Mouse (Mus musculus) neural tube, embryonic 15.5 days (tissue): ENCODE data around the gene Rassf5. TPM values are rescaled to one million over a fixed set of nuclear protein-coding genes. Genes with fewer than 3 reads are reported as not detected.
A peak's percentile ranks its signal among the peaks of the same experiment; 100 is the strongest.
"Not testable (repeated sequence)": the region's sequence is repeated elsewhere in the genome, so short reads cannot be mapped to it uniquely, and the experiment has no call there.

Experiments
- ATAC-seq: fragments of 200-750 bp; cut with Nextera tagmentation; 2 replicates; pipeline ENCODE4 v1.8.0; 2017; ENCODE audit warnings: mild to moderate bottlenecking, moderate TSS enrichment, moderate library complexity; ENCODE audit not compliant: low FRiP score
- H3K27ac ChIP-seq: fragments of 300-500 bp; sonication (generic); replicated peaks from 2 replicates; pipeline ENCODE4 v1.5.1; 2015; ENCODE audit warnings: mild to moderate bottlenecking, inconsistent platforms
- H3K27me3 ChIP-seq: fragments of 300-500 bp; sonication (generic); replicated peaks from 2 replicates; pipeline ENCODE4 v1.6.1; 2015; ENCODE audit warnings: inconsistent platforms
- H3K36me3 ChIP-seq: fragments of 300-500 bp; sonication (generic); 2 replicates; pipeline ENCODE4 v1.6.1; 2015; ENCODE audit warnings: inconsistent platforms
- H3K4me1 ChIP-seq: fragments of 300-500 bp; sonication (generic); 2 replicates; pipeline ENCODE4 v1.6.1; 2015; ENCODE audit warnings: inconsistent platforms
- H3K4me2 ChIP-seq: fragments of 300-500 bp; sonication (generic); 2 replicates; pipeline ENCODE4 v1.6.1; 2015; ENCODE audit warnings: inconsistent platforms, mild to moderate bottlenecking, moderate library complexity
- H3K4me3 ChIP-seq: fragments of 300-500 bp; sonication (generic); replicated peaks from 2 replicates; pipeline ENCODE4 v1.5.1; 2015; ENCODE audit warnings: mild to moderate bottlenecking, inconsistent platforms
- H3K9ac ChIP-seq: fragments of 300-500 bp; sonication (generic); replicated peaks from 2 replicates; pipeline ENCODE4 v1.6.1; 2015; ENCODE audit warnings: mild to moderate bottlenecking, inconsistent platforms
- H3K9me3 ChIP-seq: fragments of 300-500 bp; sonication (generic); replicated peaks from 2 replicates; pipeline ENCODE4 v1.6.1; 2016; ENCODE audit warnings: inconsistent platforms
- WGBS: fragments of 180-500 bp; shearing (Covaris S2); methylation state at CpG from one replicate; pipeline ENCODE4 v1.1.7; 2015; ENCODE audit warnings: mixed read lengths; 5-methylcytosine and 5-hydroxymethylcytosine counted together
- polyA plus RNA-seq: library from polyadenylated mRNA; unstranded; fragments of >200 nt; fragmentation: Nextera tagmentation; extraction: Ambion mirVana; gene quantifications from 2 replicates; pipeline ENCODE4 v1.2.1, GENCODE M21; 2015

Rassf5 gene
- polyA plus RNA-seq, 1 experiment from 2014 or later: 5.6 TPM

DNA sequence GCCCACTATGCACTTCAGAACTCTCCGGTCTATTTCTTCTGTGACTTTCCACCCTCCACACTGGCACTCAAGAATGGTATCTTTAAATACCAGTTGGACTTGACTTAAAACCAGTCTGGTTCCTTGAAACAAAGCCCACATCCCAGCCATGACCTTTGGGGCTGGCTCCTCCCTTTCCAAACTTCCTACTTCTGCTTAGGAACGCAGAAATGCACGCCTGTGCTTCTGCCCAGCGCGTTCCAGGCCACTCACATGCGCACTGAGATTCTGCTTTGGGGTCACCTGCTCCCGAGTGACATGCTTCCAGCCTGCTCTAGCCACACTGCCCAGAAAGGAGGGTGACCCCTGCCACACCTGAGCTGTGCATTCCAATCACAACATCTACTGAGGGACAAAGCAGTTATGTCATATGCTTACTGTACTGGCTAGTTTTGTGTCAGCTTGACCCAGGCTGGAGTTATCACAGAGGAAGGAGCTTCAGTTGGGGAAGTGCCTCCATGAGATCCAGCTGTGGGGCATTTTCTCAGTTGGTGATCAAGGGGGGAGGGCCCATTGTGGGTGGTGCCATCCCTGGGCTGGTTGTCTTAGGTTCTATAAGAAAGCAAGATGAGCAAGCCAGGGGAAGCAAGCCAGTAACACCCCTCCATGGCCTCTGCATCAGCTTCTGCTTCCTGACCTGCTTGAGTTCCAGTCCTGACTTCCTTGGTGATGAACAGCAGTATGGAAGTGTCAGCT, 7.6 kb upstream of the Rassf5 start:
- H3K9ac ChIP-seq, ATAC-seq, H3K27ac ChIP-seq, H3K36me3 ChIP-seq, H3K9me3 ChIP-seq, H3K4me2 ChIP-seq, H3K4me1 ChIP-seq, H3K27me3 ChIP-seq, H3K4me3 ChIP-seq: not testable (repeated sequence)
- 85% methylated on average over 7 of the region's 7 CpGs for WGBS

- H3K4me1 ChIP-seq: peaks cover 36% of the 10 kb centered on the region
- H3K4me3 ChIP-seq: no peak overlapping the region; the same call in 1 of the 2 replicates
- H3K27ac ChIP-seq: no peak overlapping the region
- peaks cover 26% of the 10 kb centered on the region for H3K27me3 ChIP-seq
- peak overlapping the region; percentile 30 for H3K4me2 ChIP-seq
- no peaks in the 10 kb centered on the region for H3K36me3 ChIP-seq
- no peak overlapping the region for H3K9ac ChIP-seq
- WGBS: 10% methylated on average over 7 of the region's 7 CpGs
- ATAC-seq: no peak
- no peaks in the 10 kb centered on the region for H3K9me3 ChIP-seq
Measured at GRCm38 (mm10) chr1:131246433-131247395, 1.7 kb upstream of the Rassf5 start.

GRCm38 (mm10) chr1:131245926-131246325, 868 bp upstream of the Rassf5 start:
- ATAC-seq: peak; percentile 46
- Histone ChIP-seq H3K27me3 (peaks cover 26% of the 10 kb centered on the region), H3K27ac (no peak overlapping the region), H3K36me3 (no peaks in the 10 kb centered on the region), H3K9me3 (no peaks in the 10 kb centered on the region), H3K4me2 (peak overlapping the region; percentile 76), H3K9ac (no peak overlapping the region), H3K4me1 (peaks cover 36% of the 10 kb centered on the region), H3K4me3 (peak overlapping the region; percentile 87)
- 7% methylated on average over 9 of the region's 9 CpGs for WGBS

GRCm38 (mm10) chr1:131244536-131245088, 446 bp downstream of the Rassf5 start:
- H3K4me1 ChIP-seq: peaks cover 48% of the 10 kb centered on the region
- peak overlapping the region; percentile 87 for H3K4me3 ChIP-seq
- H3K27ac ChIP-seq: peak overlapping the region; percentile 37; the same call in 1 of the 2 replicates
- H3K4me2 ChIP-seq: peak overlapping the region; percentile 76
- H3K9ac ChIP-seq: peak overlapping the region; percentile 84
- WGBS: under 1% methylated on average over 57 of the region's 57 CpGs
- H3K36me3 ChIP-seq: no peaks in the 10 kb centered on the region
- ATAC-seq: peak; percentile 51
- H3K9me3 ChIP-seq: no peaks in the 10 kb centered on the region
- peaks cover 26% of the 10 kb centered on the region for H3K27me3 ChIP-seq

GRCm38 (mm10) chr1:131242956-131243355, 2.1 kb downstream of the Rassf5 start:
- H3K4me2 ChIP-seq: peak overlapping the region; percentile 76
- H3K36me3 ChIP-seq: no peaks in the 10 kb centered on the region
- whole genome bisulfite sequencing: 61% methylated on average over 6 of the region's 6 CpGs
- peaks cover 56% of the 10 kb centered on the region for H3K4me1 ChIP-seq
- no peaks in the 10 kb centered on the region for H3K9me3 ChIP-seq
- no peak overlapping the region for H3K9ac ChIP-seq
- no peak for ATAC-seq
- H3K27ac ChIP-seq: no peak overlapping the region
- H3K4me3 ChIP-seq: no peak overlapping the region
- H3K27me3 ChIP-seq: peaks cover 26% of the 10 kb centered on the region

DNA sequence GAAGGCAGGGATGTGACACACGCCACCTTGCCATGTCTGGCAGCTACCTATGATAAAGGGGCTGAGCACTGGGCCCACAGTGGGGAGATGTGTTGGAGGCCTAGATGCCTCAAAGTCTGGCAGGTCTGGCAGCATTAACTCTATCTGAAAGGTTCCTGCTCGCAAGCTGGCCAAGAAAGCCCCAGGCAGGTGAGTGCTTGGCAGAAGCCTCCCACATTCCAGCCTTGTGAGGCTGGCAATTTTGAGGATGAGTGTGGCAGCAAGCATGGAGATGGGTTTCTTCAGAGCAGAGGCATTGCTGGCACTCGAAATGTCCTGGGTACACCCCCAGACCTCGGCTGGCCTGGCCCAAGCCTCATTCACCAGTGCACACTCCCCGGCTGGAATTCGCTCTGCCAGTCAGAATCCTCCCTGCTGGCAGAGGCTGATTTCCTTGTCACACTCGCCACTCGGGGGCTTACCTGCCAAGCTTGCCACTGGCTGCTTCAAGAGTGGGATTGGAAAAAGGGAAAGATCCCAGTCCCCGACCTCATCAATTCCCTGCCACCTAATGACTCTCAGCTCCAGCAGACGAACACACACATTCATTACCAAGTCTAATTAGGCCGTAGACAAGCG, 5.4 kb downstream of the Rassf5 start:
- WGBS: 51% methylated on average over 12 of the region's 12 CpGs
- ATAC-seq: no peak
- H3K9me3 ChIP-seq: no peaks in the 10 kb centered on the region
- no peak overlapping the region for H3K9ac ChIP-seq
- H3K4me1 ChIP-seq: peaks cover 39% of the 10 kb centered on the region
- H3K27me3 ChIP-seq: peaks cover 22% of the 10 kb centered on the region
- H3K36me3 ChIP-seq: no peaks in the 10 kb centered on the region
- H3K27ac ChIP-seq: peak overlapping the region; percentile 30; the same call in 1 of the 2 replicates
- H3K4me2 ChIP-seq: no peak overlapping the region
- H3K4me3 ChIP-seq: no peak overlapping the region

DNA sequence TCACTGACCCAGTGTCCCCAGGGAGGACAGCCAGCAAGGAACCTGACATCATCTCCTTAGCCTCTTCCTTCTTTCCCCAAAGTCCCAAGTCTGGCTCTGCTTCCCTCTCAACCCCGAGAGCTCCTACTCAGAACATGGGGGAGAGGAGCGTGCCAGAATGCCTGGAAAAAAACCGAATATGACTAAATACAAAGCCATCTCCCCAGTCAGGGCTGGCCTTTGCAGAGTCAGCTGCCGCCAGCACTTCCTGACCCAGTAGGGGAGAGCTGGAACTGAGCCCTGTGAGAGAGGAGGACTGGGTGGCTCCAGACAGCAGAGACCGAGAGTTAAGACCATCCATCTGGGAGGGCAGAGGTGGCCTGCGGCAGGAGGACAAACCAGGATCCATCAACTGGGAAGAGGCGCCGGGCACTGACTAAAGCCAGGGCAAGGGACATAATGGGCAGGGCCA, 6.1 kb downstream of the Rassf5 start:
- Histone ChIP-seq H3K4me3 (no peak overlapping the region), H3K27me3 (peaks cover 15% of the 10 kb centered on the region), H3K36me3 (no peaks in the 10 kb centered on the region), H3K9me3 (no peaks in the 10 kb centered on the region), H3K27ac (no peak overlapping the region), H3K9ac (no peak overlapping the region), H3K4me1 (peaks cover 33% of the 10 kb centered on the region), H3K4me2 (no peak overlapping the region)
- 65% methylated on average over 8 of the region's 8 CpGs for WGBS
- no peak for ATAC-seq

DNA sequence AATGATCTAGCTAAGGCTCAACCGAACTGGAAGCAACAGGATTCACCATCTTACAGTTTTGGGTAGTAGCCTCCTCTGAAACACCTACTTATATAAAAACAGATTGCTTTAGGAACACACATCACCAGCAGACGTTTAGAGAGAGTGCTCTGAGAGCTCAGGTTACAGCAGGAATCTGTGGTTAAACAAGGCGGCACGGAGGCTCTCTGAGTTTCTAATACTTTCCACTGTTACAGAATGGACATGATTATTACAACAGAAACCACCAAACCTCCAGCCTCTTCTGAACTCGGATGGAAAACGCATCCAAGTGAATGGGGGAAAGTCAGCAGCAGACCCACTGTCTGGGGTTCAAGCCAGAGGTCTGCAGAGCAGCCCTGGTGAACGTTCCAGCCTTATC, 9.0 kb downstream of the Rassf5 start:
- Histone ChIP-seq H3K27me3 (no peaks in the 10 kb centered on the region), H3K36me3 (no peaks in the 10 kb centered on the region), H3K9ac (no peak overlapping the region), H3K4me3 (no peak overlapping the region), H3K4me1 (peaks cover 21% of the 10 kb centered on the region), H3K27ac (no peak overlapping the region), H3K4me2 (no peak overlapping the region), H3K9me3 (no peaks in the 10 kb centered on the region)
- 74% methylated on average over 7 of the region's 7 CpGs for WGBS
- ATAC-seq: no peak

DNA sequence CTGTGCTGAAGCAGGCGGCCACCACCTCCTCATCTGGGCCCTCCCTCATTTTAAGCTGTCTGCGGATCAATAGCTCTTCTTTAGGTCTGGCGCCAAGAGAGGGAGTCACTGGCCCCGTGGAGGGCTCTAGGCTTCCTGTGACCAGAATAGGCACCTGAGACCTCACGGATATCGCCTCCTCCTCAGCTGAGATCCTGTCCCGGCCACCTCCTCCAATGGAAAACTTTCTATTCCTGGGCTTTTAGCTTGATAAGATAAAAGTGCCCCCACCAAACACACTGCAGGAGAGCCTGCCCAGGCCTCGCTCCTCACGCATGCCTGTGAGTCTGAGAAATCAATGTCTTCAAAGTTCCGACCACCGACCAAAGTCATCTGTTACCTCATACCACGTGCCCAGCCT, 11.5 kb downstream of the Rassf5 start:
- Histone ChIP-seq H3K27ac (no peak overlapping the region), H3K9me3 (no peaks in the 10 kb centered on the region), H3K9ac (no peak overlapping the region), H3K36me3 (no peaks in the 10 kb centered on the region), H3K4me3 (no peak overlapping the region), H3K4me1 (no peaks in the 10 kb centered on the region), H3K27me3 (no peaks in the 10 kb centered on the region), H3K4me2 (no peak overlapping the region)
- 73% methylated on average over 12 of the region's 12 CpGs for WGBS
- ATAC-seq: no peak

DNA sequence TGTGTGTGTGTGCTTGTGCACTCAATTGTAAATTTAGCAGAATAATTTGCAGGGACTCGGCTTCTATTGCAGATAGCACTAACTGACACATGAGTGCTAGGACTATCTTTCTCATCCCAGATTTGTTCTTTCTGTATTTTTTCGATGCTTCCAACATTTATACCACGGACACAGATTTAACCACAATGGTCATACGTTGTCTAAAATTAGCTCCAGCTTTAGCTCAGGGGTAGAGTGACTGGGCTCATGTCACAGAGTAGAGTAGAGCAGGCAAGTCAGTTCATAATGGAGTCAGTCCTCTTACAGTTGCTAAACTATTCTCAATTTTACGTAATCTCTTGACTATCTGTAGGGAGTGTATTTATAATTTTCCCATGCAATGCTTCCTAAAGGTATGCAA, 16.4 kb downstream of the Rassf5 start:
- H3K27ac ChIP-seq: no peak overlapping the region
- H3K27me3 ChIP-seq: no peaks in the 10 kb centered on the region
- H3K36me3 ChIP-seq: no peaks in the 10 kb centered on the region
- no peak overlapping the region for H3K4me2 ChIP-seq
- WGBS: 90% methylated on average over 5 of the region's 5 CpGs
- no peak overlapping the region for H3K9ac ChIP-seq
- no peak overlapping the region for H3K4me3 ChIP-seq
- H3K9me3 ChIP-seq: no peaks in the 10 kb centered on the region
- no peak for ATAC-seq
- H3K4me1 ChIP-seq: peaks cover 4% of the 10 kb centered on the region; the same call in 1 of the 2 replicates

DNA sequence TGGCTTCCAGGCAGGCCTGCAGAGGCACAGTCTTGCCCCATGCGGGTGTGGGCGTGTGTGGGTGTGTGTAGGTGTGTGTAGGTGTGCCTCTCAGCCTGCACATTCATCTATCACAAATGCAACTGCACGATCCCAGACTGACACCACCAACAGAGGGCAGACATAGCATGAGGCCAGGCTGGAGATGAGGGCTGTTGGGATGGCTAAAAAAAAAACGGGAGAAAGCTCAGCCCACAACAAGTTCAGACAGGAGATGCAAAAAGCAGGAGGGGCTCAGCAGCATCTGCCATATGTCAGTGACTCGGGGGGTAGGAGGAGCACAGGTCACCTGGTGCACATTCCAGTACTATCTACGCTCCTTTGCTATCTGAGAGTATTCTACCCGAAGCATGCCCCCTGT, 16.8 kb downstream of the Rassf5 start:
- H3K4me2 ChIP-seq: no peak overlapping the region
- no peak for ATAC-seq
- H3K9ac ChIP-seq: no peak overlapping the region
- H3K4me3 ChIP-seq: no peak overlapping the region
- 69% methylated on average over 7 of the region's 7 CpGs for WGBS
- no peak overlapping the region for H3K27ac ChIP-seq
- no peaks in the 10 kb centered on the region for H3K27me3 ChIP-seq
- H3K9me3 ChIP-seq: no peaks in the 10 kb centered on the region
- H3K4me1 ChIP-seq: peaks cover 4% of the 10 kb centered on the region; the same call in 1 of the 2 replicates
- no peaks in the 10 kb centered on the region for H3K36me3 ChIP-seq
